Mouse (Mus musculus): ENCODE results near the gene Zfp946. TPM values are rescaled to one million over a fixed set of nuclear protein-coding genes. Genes with fewer than 3 reads are reported as not detected.

Zfp946 gene
- polyA plus RNA-seq (2012; rRNA removed) = 2.0 TPM in 2 replicates

DNA sequence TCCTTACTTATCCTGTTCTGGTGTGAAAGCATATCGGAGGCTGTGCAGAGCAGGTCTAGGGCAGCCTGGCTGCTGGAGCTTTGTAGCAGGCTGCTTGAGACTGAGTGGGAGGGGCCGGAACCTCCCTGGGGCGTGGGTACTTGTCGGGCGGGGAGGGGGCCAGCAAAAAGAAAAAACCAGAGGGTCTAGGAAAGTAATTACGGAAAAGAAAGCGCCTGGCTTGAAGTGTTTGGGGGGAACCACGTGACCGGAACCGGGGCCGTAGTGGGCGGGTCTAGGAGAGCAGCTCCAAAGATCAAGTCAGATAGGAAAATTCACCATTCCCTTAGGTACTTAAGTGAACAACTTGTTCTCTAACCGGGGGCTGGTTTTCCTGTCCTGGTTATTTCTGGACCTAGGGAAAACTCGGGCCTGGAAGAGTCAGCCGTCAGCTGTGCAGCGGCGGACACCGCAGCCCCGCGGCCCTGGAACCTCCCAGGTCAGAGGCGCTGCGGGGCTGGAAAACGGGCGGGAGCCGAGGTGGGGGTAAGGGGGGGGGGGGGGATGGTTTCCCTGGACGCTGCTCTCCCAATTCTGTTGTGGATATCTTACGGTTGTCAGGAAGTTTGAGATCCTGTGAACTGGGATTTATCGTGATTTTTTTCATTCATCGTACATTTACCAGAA is at the start of gene Zfp946:
Zfp946 (plus strand) TSS at position 271 of the 666 bp plus-strand sequence.

Other genes starting within 250 kb of the Zfp946 start
- gene Zfp994, start 198.6 kb upstream of the Zfp946 start, polyA plus RNA-seq (2012; rRNA removed) = 0.63 and 0.71 TPM in 2 replicates
- 2.2 and 2.4 TPM in 2 replicates for gene CT030661.1, start 109.4 kb upstream of the Zfp946 start, polyA plus RNA-seq (2012; rRNA removed)
- 2.6 and 2.8 TPM in 2 replicates for gene Zfp944, start 62.8 kb upstream of the Zfp946 start, polyA plus RNA-seq (2012; rRNA removed)
- 1.5 TPM in 2 replicates for gene Zfp758, start 62.8 kb upstream of the Zfp946 start, polyA plus RNA-seq (2012; rRNA removed)
- not detected in 2 replicates for gene Vmn2r111, start 149.3 kb downstream of the Zfp946 start, polyA plus RNA-seq (2012; rRNA removed)
- gene Vmn2r112, start 176.7 kb downstream of the Zfp946 start, polyA plus RNA-seq (2012; rRNA removed) = not detected in 2 replicates

All from liver, embryonic 18 days (tissue).